13 mouse cellular contexts compared by ENCODE assay signal in the genomic region with DNA sequence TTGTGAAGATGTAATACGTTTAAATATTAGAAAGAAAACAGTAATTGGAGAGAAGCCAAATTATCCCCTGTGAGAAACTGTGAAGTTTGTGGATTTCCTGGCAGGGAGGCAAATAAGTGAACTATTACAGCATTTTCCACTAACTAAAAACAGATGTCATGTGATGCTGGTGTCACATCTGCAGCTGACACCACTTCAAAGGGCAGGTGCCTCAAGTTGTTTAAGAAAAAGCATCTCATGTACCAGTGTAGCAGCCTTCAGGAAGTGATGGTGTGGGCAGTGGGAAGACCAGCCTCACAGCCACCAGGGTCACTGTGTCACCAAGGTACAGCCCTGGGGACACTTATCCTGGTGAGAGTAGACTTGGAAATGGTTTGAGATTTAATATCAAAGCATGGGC.
A peak's percentile ranks its signal among the peaks of the same experiment; 100 is the strongest.
DNase-seq lines count a peak whose midpoint lies in the region; ATAC-seq lines count a peak whose summit lies in the region.
"Had no signal": no experiment of that assay in that cellular context is flagged by ENCODE, and none has a peak within 500 bp of the region (broad histone marks: within the 10 kb centered on the region; RNA-seq: fewer than 3 reads in every experiment).

No protein-coding gene starts in this region.

- WGBS in embryonic facial prominence, embryonic 10.5 days = 46% methylated on average over 1 of the region's 1 CpGs
- WGBS in forebrain, embryonic 13.5 days = 71% methylated on average over 1 of the region's 1 CpGs
- WGBS in midbrain, embryonic 16.5 days = 80% methylated on average over 1 of the region's 1 CpGs

- no peak overlapping the region for H3K4me3 ChIP-seq in embryonic facial prominence, embryonic 10.5 days
- no peak overlapping the region for H3K4me3 ChIP-seq in forebrain, embryonic 13.5 days
- H3K4me3 ChIP-seq in midbrain, embryonic 16.5 days (ENCODE audit: low read depth, low read length) = no peak overlapping the region
- H3K4me3 ChIP-seq: forebrain, embryonic 10.5 days; heart, embryonic 12.5 days; hindbrain, embryonic 15.5 days had no signal

- H3K9ac ChIP-seq in forebrain, embryonic 13.5 days = no peak overlapping the region
- no peak overlapping the region for H3K9ac ChIP-seq in midbrain, embryonic 16.5 days (ENCODE audit: low read depth, low read length)
- H3K9ac ChIP-seq: heart, embryonic 12.5 days; hindbrain, embryonic 15.5 days had no signal

- DNase-seq in lung, postnatal 25 days (ENCODE audit: low spot score) = peak; percentile 31
- DNase-seq in lung, postnatal 4 days = no peak
- DNase-seq in embryonic facial prominence, embryonic 10.5 days (ENCODE audit: low spot score) = peak; percentile 19
- peak; percentile 69 for DNase-seq in thymus, postnatal 4 days
- no peak for DNase-seq in kidney, postnatal 25 days
- DNase-seq: kidney, postnatal 36 days; lung, adult 18-20 months had no signal

- no peaks in the 10 kb centered on the region for H3K9me3 ChIP-seq in embryonic facial prominence, embryonic 10.5 days
- no peaks in the 10 kb centered on the region for H3K9me3 ChIP-seq in forebrain, embryonic 13.5 days (replicated peaks)
- H3K9me3 ChIP-seq in midbrain, embryonic 16.5 days (replicated peaks; ENCODE audit: control insufficient read depth, low read length, poor library complexity, severe bottlenecking) = no peaks in the 10 kb centered on the region
- H3K9me3 ChIP-seq: forebrain, embryonic 10.5 days; heart, embryonic 12.5 days; hindbrain, embryonic 15.5 days had no signal

- no peaks in the 10 kb centered on the region for H3K36me3 ChIP-seq in embryonic facial prominence, embryonic 10.5 days (replicated peaks)
- no peaks in the 10 kb centered on the region for H3K36me3 ChIP-seq in forebrain, embryonic 13.5 days (ENCODE audit: poor library complexity, severe bottlenecking)
- no peaks in the 10 kb centered on the region for H3K36me3 ChIP-seq in midbrain, embryonic 16.5 days (ENCODE audit: control insufficient read depth, insufficient read depth, low read length)
- H3K36me3 ChIP-seq: forebrain, embryonic 10.5 days; heart, embryonic 12.5 days; hindbrain, embryonic 15.5 days had no signal

- 0 out of 2 replicates have a peak, but pooled peaks have one; percentile 31 for ATAC-seq in monocyte, adult 5-6 weeks (replicated peaks; ENCODE audit: insufficient number of reproducible peaks, low FRiP score, low TSS enrichment, poor library complexity, severe bottlenecking)
- ATAC-seq in forebrain, embryonic 13.5 days = no peak
- ATAC-seq in midbrain, embryonic 16.5 days = no peak

- no peak overlapping the region for H3K4me2 ChIP-seq in forebrain, embryonic 13.5 days
- H3K4me2 ChIP-seq in midbrain, embryonic 16.5 days (ENCODE audit: low read length) = no peak overlapping the region
- H3K4me2 ChIP-seq: heart, embryonic 12.5 days; hindbrain, embryonic 15.5 days had no signal

- H3K4me1 ChIP-seq in embryonic facial prominence, embryonic 10.5 days = peaks cover 6% of the 10 kb centered on the region
- H3K4me1 ChIP-seq in forebrain, embryonic 13.5 days = no peaks in the 10 kb centered on the region
- H3K4me1 ChIP-seq in midbrain, embryonic 16.5 days (ENCODE audit: control insufficient read depth, insufficient read depth, low read length) = no peaks in the 10 kb centered on the region
- H3K4me1 ChIP-seq: forebrain, embryonic 10.5 days; hindbrain, embryonic 15.5 days had no signal

- H3K27ac ChIP-seq in embryonic facial prominence, embryonic 10.5 days (replicated peaks) = no peak overlapping the region
- no peak overlapping the region for H3K27ac ChIP-seq in forebrain, embryonic 13.5 days
- H3K27ac ChIP-seq in midbrain, embryonic 16.5 days (ENCODE audit: low read length) = no peak overlapping the region
- H3K27ac ChIP-seq: forebrain, embryonic 10.5 days; hindbrain, embryonic 15.5 days had no signal

- H3K27me3 ChIP-seq in embryonic facial prominence, embryonic 10.5 days (replicated peaks; ENCODE audit: low read depth, poor library complexity, severe bottlenecking) = no peaks in the 10 kb centered on the region
- H3K27me3 ChIP-seq in forebrain, embryonic 13.5 days = no peaks in the 10 kb centered on the region
- no peaks in the 10 kb centered on the region for H3K27me3 ChIP-seq in midbrain, embryonic 16.5 days (ENCODE audit: control insufficient read depth, insufficient read depth, low read depth, low read length)
- H3K27me3 ChIP-seq: heart, embryonic 12.5 days; hindbrain, embryonic 15.5 days had no signal

Comparison
In these comparisons a context has a peak if more than half of its experiments do, and no peak if none do; other contexts are left out.
1. DNase-seq: peak in lung, postnatal 25 days (single experiment), embryonic facial prominence, embryonic 10.5 days (single experiment) and thymus, postnatal 4 days (single experiment); none in lung, postnatal 4 days (0 of 2) and kidney, postnatal 25 days (0 of 2).